Mouse (Mus musculus) forebrain, postnatal 0 days (tissue): ENCODE results near the gene Tra2b. TPM values are rescaled to one million over a fixed set of nuclear protein-coding genes. Genes with fewer than 3 reads are reported as not detected.

ENCODE experiments used
- ATAC-seq: fragments of 200-750 bp; cut with Nextera tagmentation; 2 replicates; pipeline ENCODE4 v1.8.0; 2017; ENCODE audit warnings: mild to moderate bottlenecking, moderate library complexity
- DNase-seq: peaks from one replicate; pipeline ENCODE4 v3.0.0-alpha.2; 2015
- H3K27ac ChIP-seq: fragments of 300-500 bp; sonication (generic); 2 replicates; pipeline ENCODE4 v1.5.1; 2014; ENCODE audit warnings: low read depth, mild to moderate bottlenecking, antibody characterized with exemption, low read length, moderate library complexity, mixed read lengths
- H3K27me3 ChIP-seq: fragments of 300-500 bp; sonication (generic); 2 replicates; pipeline ENCODE4 v1.6.1; 2014; ENCODE audit warnings: mild to moderate bottlenecking, low read length, mixed read lengths; ENCODE audit not compliant: insufficient read depth
- H3K36me3 ChIP-seq: fragments of 300-500 bp; sonication (generic); 2 replicates; pipeline ENCODE4 v1.6.1; 2014; ENCODE audit warnings: mild to moderate bottlenecking, moderate library complexity; ENCODE audit not compliant: insufficient read depth
- H3K4me1 ChIP-seq: fragments of 300-500 bp; sonication (generic); 2 replicates; pipeline ENCODE4 v1.6.1; 2014; ENCODE audit warnings: antibody characterized with exemption; ENCODE audit not compliant: insufficient read depth
- H3K4me2 ChIP-seq: fragments of 300-500 bp; sonication (generic); 2 replicates; pipeline ENCODE4 v1.6.1; 2014; ENCODE audit warnings: low read depth, mild to moderate bottlenecking, moderate library complexity
- H3K4me3 ChIP-seq: fragments of 300-500 bp; sonication (generic); 2 replicates; pipeline ENCODE4 v1.5.1; 2014; ENCODE audit warnings: low read depth, low read length, mixed read lengths
- H3K9ac ChIP-seq: fragments of 300-500 bp; sonication (generic); 2 replicates; pipeline ENCODE4 v1.6.1; 2014; ENCODE audit warnings: mild to moderate bottlenecking
- H3K9me3 ChIP-seq: fragments of 300-500 bp; sonication (generic); 2 replicates; pipeline ENCODE4 v1.6.1; 2016; ENCODE audit warnings: low read length
- CTCF ChIP-seq: sonication (generic); IDR thresholded peaks from 2 replicates; pipeline ENCODE4 v1.5.1; 2016; ENCODE audit warnings: antibody characterized with exemption, control low read depth, low read depth
- WGBS: fragments of 180-500 bp; shearing (Covaris S2); extraction: QIAGEN DNeasy Blood & Tissue Kit; methylation state at CpG from one replicate; pipeline ENCODE4 v1.1.7; 2014; 5-methylcytosine and 5-hydroxymethylcytosine counted together
- polyA plus RNA-seq: library from polyadenylated mRNA; unstranded; fragments of >200 nt; fragmentation: Nextera tagmentation; extraction: Ambion mirVana; gene quantifications from 2 replicates; pipeline ENCODE4 v1.2.1, GENCODE M21; 2015
- total RNA-seq: library from RNA; depleted of rRNA; stranded (reverse); fragments of >200 nt; gene quantifications from 2 replicates; pipeline ENCODE4 v1.2.3, GENCODE M21; 2014

Tra2b gene
- total and polyA plus RNA-seq, 2 experiments from 2014 or later: 216 to 248 TPM

- H3K27ac ChIP-seq: no peak overlapping the region
- ATAC-seq (no peak), DNase-seq (no peak)
- H3K4me2 ChIP-seq: no peak overlapping the region
- 89% methylated on average over 4 of the region's 4 CpGs for WGBS
- H3K9ac ChIP-seq: no peak overlapping the region
- H3K36me3 ChIP-seq: no peaks in the 10 kb centered on the region
- no peak for TF ChIP-seq CTCF
- H3K4me1 ChIP-seq: no peaks in the 10 kb centered on the region
- no peak overlapping the region for H3K4me3 ChIP-seq
- no peaks in the 10 kb centered on the region for H3K27me3 ChIP-seq
- H3K9me3 ChIP-seq: no peaks in the 10 kb centered on the region
Observed at GRCm38 (mm10) chr16:22292394-22292793, 26.6 kb upstream of the Tra2b start.

- H3K4me1 ChIP-seq: no peaks in the 10 kb centered on the region
- TF ChIP-seq CTCF: peak; percentile 60
- H3K36me3 ChIP-seq: no peaks in the 10 kb centered on the region
- WGBS: 19% methylated on average over 2 of the region's 2 CpGs
- H3K4me3 ChIP-seq: no peak overlapping the region
- no peaks in the 10 kb centered on the region for H3K9me3 ChIP-seq
- no peaks in the 10 kb centered on the region for H3K27me3 ChIP-seq
- DNase-seq: peak; percentile 52
- no peak overlapping the region for H3K27ac ChIP-seq
- no peak overlapping the region for H3K4me2 ChIP-seq
- no peak overlapping the region for H3K9ac ChIP-seq
- ATAC-seq: peak; percentile 36; the same call in 1 of the 2 replicates
Observed at GRCm38 (mm10) chr16:22289643-22290042, 23.8 kb upstream of the Tra2b start.

- Histone ChIP-seq H3K4me1 (no peaks in the 10 kb centered on the region), H3K36me3 (no peaks in the 10 kb centered on the region), H3K27me3 (no peaks in the 10 kb centered on the region), H3K9ac (no peak overlapping the region), H3K27ac (no peak overlapping the region), H3K4me2 (no peak overlapping the region), H3K4me3 (no peak overlapping the region), H3K9me3 (no peaks in the 10 kb centered on the region)
- WGBS: 92% methylated on average over 1 of the region's 1 CpGs
- no peak for TF ChIP-seq CTCF
- ATAC-seq (no peak), DNase-seq (no peak)
Observed at GRCm38 (mm10) chr16:22286996-22287395, 21.2 kb upstream of the Tra2b start.

DNA sequence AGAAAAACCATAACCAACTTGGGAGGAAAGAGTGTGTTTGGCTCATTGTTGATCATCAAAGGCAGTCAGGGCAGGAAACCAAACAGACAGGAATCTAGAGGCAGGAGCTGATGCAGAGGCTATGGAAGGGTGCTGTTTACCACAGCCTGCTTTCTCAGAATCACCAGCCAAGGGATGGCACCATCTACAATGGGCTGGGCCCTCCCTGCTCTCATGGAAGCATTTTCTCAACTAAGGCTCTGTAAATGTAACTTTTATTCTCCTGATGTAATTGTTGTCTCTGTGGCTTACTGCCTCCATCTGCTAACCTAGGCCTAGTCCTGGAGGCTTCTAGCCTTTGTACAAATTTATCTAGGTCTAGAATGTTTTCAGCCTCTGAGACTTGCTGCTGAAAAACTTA is 10.7 kb upstream of the Tra2b start:
- no peak overlapping the region for H3K27ac ChIP-seq
- no peak overlapping the region for H3K9ac ChIP-seq
- ATAC-seq (no peak), DNase-seq (no peak)
- no peaks in the 10 kb centered on the region for H3K27me3 ChIP-seq
- H3K9me3 ChIP-seq: no peaks in the 10 kb centered on the region
- no peak overlapping the region for H3K4me2 ChIP-seq
- H3K4me1 ChIP-seq: no peaks in the 10 kb centered on the region
- no peaks in the 10 kb centered on the region for H3K36me3 ChIP-seq
- no peak overlapping the region for H3K4me3 ChIP-seq
- no peak for TF ChIP-seq CTCF

DNA sequence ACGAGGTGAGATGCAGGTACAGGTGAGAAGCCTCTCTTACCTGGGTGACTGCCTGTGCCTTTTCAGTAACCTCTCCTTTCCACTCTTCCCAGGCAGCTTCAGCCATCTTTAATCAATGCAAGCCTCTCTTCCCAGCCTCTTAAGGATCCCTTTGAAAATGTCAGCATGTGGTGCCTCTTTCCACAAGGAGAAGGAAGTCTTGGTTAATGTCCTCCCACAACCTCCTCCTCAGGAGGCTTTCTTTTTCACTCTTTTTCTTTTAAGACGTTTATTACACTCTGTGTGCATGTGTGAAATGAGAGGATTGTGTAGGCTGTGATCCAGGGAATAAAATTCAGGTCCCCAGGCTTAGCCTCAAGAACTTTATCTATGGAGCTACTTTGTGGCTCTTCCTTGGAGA is 9.3 kb upstream of the Tra2b start:
- no peak overlapping the region for H3K4me2 ChIP-seq
- ATAC-seq (no peak), DNase-seq (no peak)
- H3K4me3 ChIP-seq: no peak overlapping the region
- H3K9me3 ChIP-seq: no peaks in the 10 kb centered on the region
- no peaks in the 10 kb centered on the region for H3K36me3 ChIP-seq
- 56% methylated on average over 2 of the region's 2 CpGs for WGBS
- no peak overlapping the region for H3K27ac ChIP-seq
- H3K27me3 ChIP-seq: no peaks in the 10 kb centered on the region
- H3K4me1 ChIP-seq: no peaks in the 10 kb centered on the region
- TF ChIP-seq CTCF: no peak
- no peak overlapping the region for H3K9ac ChIP-seq

DNA sequence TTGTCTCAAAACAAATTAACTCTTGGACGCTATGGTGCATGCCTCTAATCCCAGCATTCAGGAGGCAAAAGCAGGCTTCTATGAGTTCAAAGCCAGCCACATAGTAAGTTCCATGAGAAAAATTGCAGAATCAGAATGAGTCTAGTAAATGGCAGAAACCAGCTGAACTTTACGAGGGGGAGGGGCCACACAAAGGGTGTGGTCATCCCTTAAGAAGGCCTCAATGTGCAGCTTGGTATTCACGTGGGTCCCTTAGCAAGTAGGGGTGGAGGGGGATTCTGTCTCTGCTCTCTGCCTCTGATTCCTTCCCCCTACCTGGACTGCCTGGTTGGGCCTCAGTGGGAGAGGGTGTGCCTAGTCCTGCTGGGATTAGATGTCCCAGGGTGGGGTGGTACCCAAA is 4.7 kb upstream of the Tra2b start:
- no peak overlapping the region for H3K9ac ChIP-seq
- H3K9me3 ChIP-seq: no peaks in the 10 kb centered on the region
- ATAC-seq (no peak), DNase-seq (no peak)
- no peaks in the 10 kb centered on the region for H3K36me3 ChIP-seq
- 63% methylated on average over 3 of the region's 3 CpGs for WGBS
- no peak for TF ChIP-seq CTCF
- H3K27me3 ChIP-seq: no peaks in the 10 kb centered on the region
- no peaks in the 10 kb centered on the region for H3K4me1 ChIP-seq
- no peak overlapping the region for H3K27ac ChIP-seq
- no peak overlapping the region for H3K4me2 ChIP-seq
- no peak overlapping the region for H3K4me3 ChIP-seq

DNA sequence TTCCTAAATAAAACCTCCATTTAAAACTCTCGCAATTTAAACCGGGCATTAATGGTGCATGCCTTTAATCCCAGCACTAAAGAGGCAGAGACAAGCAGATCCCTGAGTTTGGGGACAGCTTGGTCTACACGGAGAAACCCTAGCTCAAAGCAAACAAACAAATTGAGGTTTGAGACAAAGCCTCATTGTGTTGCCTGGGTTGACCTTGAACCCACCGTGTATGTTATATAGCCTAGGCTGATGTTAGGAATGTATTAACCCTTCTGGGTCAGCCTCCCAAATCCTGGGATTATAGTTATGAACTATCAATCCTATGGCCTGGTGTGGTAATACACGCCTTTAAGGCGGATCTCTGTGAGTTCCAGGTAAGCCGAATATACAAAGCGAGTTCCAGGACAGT is 579 bp upstream of the Tra2b start:
- 38% methylated on average over 8 of the region's 8 CpGs for WGBS
- H3K9ac ChIP-seq: peak overlapping the region; percentile 93
- H3K4me3 ChIP-seq: peak overlapping the region; percentile 87
- H3K27ac ChIP-seq: peak overlapping the region; percentile 97
- no peaks in the 10 kb centered on the region for H3K36me3 ChIP-seq
- no peak for TF ChIP-seq CTCF
- no peaks in the 10 kb centered on the region for H3K9me3 ChIP-seq
- ATAC-seq: no peak
- no peaks in the 10 kb centered on the region for H3K27me3 ChIP-seq
- no peak for DNase-seq
- H3K4me1 ChIP-seq: peaks cover 10% of the 10 kb centered on the region; the same call in 1 of the 2 replicates
- H3K4me2 ChIP-seq: peak overlapping the region; percentile 56
